Mouse (Mus musculus) spleen, postnatal 4 days (tissue): ENCODE measurements at regions not wholly inside any gene's neighbourhood (a gene's known extent, or its start where the extent isn't known, plus 50 kb on each side); places are given as distances from the start of the nearest gene placed in this dataset.

Experiments
- DNase-seq, 2 experiments: peaks; one replicate each; pipeline ENCODE4 v3.0.0; 2022; ENCODE audit warnings: low spot score in 2 of 2

- DNase-seq: no peak
Measured at GRCm38 (mm10) chrX:99291965-99292364, 156.0 kb downstream of the Efnb1 start.

GRCm38 (mm10) chrX:99291423-99291963 lies 155.6 kb downstream of the Efnb1 start:
- peak in 1 of 2 experiments; percentile 61 for DNase-seq

- peak in 1 of 2 experiments; percentile 50 for DNase-seq
Measured at GRCm38 (mm10) chrX:99287988-99288387, 152.1 kb downstream of the Efnb1 start.

GRCm38 (mm10) chrX:99286876-99287275 lies 150.9 kb downstream of the Efnb1 start:
- DNase-seq: peak in 1 of 2 experiments; percentile 34

GRCm38 (mm10) chrX:99285611-99286010 lies 149.7 kb downstream of the Efnb1 start:
- peak in 1 of 2 experiments; percentile 53 for DNase-seq

- no peak for DNase-seq
Measured at GRCm38 (mm10) chrX:99280991-99281390, 145.1 kb downstream of the Efnb1 start.

- DNase-seq: no peak
Measured at GRCm38 (mm10) chrX:99280543-99280942, 144.6 kb downstream of the Efnb1 start.

- DNase-seq: no peak
Measured at GRCm38 (mm10) chrX:99275536-99275935, 139.6 kb downstream of the Efnb1 start.

GRCm38 (mm10) chrX:99271908-99272307 lies 136.0 kb downstream of the Efnb1 start:
- DNase-seq: peak in 1 of 2 experiments; percentile 55

GRCm38 (mm10) chrX:99249038-99249607 lies 113.2 kb downstream of the Efnb1 start:
- no peak for DNase-seq

- no peak for DNase-seq
Measured at GRCm38 (mm10) chrX:99248181-99248580, 112.3 kb downstream of the Efnb1 start.

GRCm38 (mm10) chrX:99246704-99247103 lies 110.8 kb downstream of the Efnb1 start:
- peak in 1 of 2 experiments; percentile 40 for DNase-seq

- peak in 1 of 2 experiments; percentile 52 for DNase-seq
Measured at GRCm38 (mm10) chrX:99246051-99246450, 110.1 kb downstream of the Efnb1 start.

- peak in 1 of 2 experiments; percentile 34 for DNase-seq
Measured at GRCm38 (mm10) chrX:99245541-99245940, 109.6 kb downstream of the Efnb1 start.

GRCm38 (mm10) chrX:99243251-99243650 lies 107.3 kb downstream of the Efnb1 start:
- DNase-seq: peak in 1 of 2 experiments; percentile 43

- DNase-seq: peak in 1 of 2 experiments; percentile 50
Measured at GRCm38 (mm10) chrX:99241684-99242118, 105.8 kb downstream of the Efnb1 start.

- no peak for DNase-seq
Measured at GRCm38 (mm10) chrX:99233035-99233434, 97.1 kb downstream of the Efnb1 start.

- no peak for DNase-seq
Measured at GRCm38 (mm10) chrX:99232331-99232730, 96.4 kb downstream of the Efnb1 start.

- no peak for DNase-seq
Measured at GRCm38 (mm10) chrX:99225111-99225752, 89.3 kb downstream of the Efnb1 start.

GRCm38 (mm10) chrX:99222017-99222416 lies 86.1 kb downstream of the Efnb1 start:
- no peak for DNase-seq

- DNase-seq: no peak
Measured at GRCm38 (mm10) chrX:99220674-99221455, 84.9 kb downstream of the Efnb1 start.

- DNase-seq: no peak
Measured at GRCm38 (mm10) chrX:99218213-99218612, 82.3 kb downstream of the Efnb1 start.
